31 mouse cellular contexts compared by ENCODE assay signal in the genomic region with DNA sequence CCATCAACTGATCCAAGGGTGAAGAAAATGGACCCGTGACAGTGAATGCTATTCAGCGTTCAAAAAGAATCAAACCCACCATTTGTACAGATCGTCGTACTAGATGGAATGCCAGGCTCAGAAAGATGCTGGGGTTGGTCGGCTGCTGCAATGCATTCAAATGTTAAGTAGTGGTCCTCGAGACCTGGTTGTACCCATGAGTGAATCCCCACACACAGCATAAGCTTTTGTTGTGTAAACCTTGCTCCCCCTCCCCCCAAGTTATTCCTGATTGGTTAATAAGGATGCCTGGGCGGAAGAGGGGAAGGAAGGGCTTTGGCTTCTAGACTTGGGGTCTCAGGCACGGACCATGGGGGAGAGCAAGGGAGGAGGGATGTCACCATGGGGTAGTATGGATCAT. TPM values are rescaled to one million over a fixed set of nuclear protein-coding genes. Genes with fewer than 3 reads are reported as not detected.
DNase-seq lines count a peak whose midpoint lies in the region; ATAC-seq and TF ChIP-seq lines count a peak whose summit lies in the region.
"Had no signal": no experiment of that assay in that cellular context is flagged by ENCODE, and none has a peak within 500 bp of the region (broad histone marks: within the 10 kb centered on the region; RNA-seq: fewer than 3 reads in every experiment).

No protein-coding gene starts in this region.

- no peak overlapping the region for H3K4me3 ChIP-seq in forebrain, embryonic 13.5 days
- no peak overlapping the region for H3K4me3 ChIP-seq in forebrain, embryonic 11.5 days (ENCODE audit: low read depth, low read length)
- H3K4me3 ChIP-seq in E14TG2a.4 (replicated peaks; ENCODE audit: low read length): 0 out of 2 replicates have a peak overlapping the region, but pooled peaks have one; percentile 7
- H3K4me3 ChIP-seq in ES-E14 (ENCODE audit: insufficient read depth in 1 of 2, low read depth in 1 of 2, low read length in 2 of 2, poor library complexity in 1 of 2, severe bottlenecking in 1 of 2): peak overlapping the region in 1 of 2 experiments; percentile 11; a peak in 1 of 4 replicates
- no peak overlapping the region for H3K4me3 ChIP-seq in embryonic facial prominence, embryonic 10.5 days
- H3K4me3 ChIP-seq: embryonic facial prominence, embryonic 12.5 days; embryonic facial prominence, embryonic 15.5 days; gastrocnemius, adult 2 months; heart, embryonic 10.5 days; heart, embryonic 13.5 days had no signal

- DNase-seq in forebrain, embryonic 11.5 days (ENCODE audit: low spot score): no peak
- peak; percentile 22 for DNase-seq in heart, adult 11 months
- no peak for DNase-seq in heart, adult 8-10 months (ENCODE audit: low spot score)
- peak; percentile 22 for DNase-seq in ES-E14 (ENCODE audit: low read depth, low spot score)
- no peak for DNase-seq in neural tube, embryonic 10.5 days (ENCODE audit: extremely low spot score, low spot score)
- no peak for DNase-seq in embryonic facial prominence, embryonic 10.5 days (ENCODE audit: low spot score)
- DNase-seq: adrenal gland, adult 8-10 months; adrenal gland, postnatal 25 days; cerebellum, adult 11-12 months; cerebellum, adult 8-10 months; cerebellum, postnatal 14 days; gastrocnemius, adult 2 months; gastrocnemius, postnatal 14 days; heart, adult 18-20 months; heart, postnatal 14 days; heart, postnatal 4 days; kidney, adult 2 months had no signal

- ATAC-seq in forebrain, embryonic 13.5 days: no peak
- no peak for ATAC-seq in forebrain, embryonic 11.5 days (replicated peaks; ENCODE audit: low FRiP score)
- ATAC-seq: activated CD4-positive, CD25-positive, alpha-beta regulatory T cell, adult 4 months; forebrain, embryonic 14.5 days; hindbrain, postnatal 0 days; inflammation-experienced regulatory T-cells, adult 6 months; intestine, postnatal 0 days; Patski had no signal

- 50% methylated on average over 8 of the region's 8 CpGs for WGBS in forebrain, embryonic 13.5 days
- 53% methylated on average over 8 of the region's 8 CpGs for WGBS in forebrain, embryonic 11.5 days
- 47% methylated on average over 8 of the region's 8 CpGs for WGBS in embryonic facial prominence, embryonic 10.5 days

- no peaks in the 10 kb centered on the region for H3K27me3 ChIP-seq in forebrain, embryonic 13.5 days
- H3K27me3 ChIP-seq in forebrain, embryonic 11.5 days (ENCODE audit: control insufficient read depth, insufficient read depth, low read length): no peaks in the 10 kb centered on the region
- peaks cover 11% of the 10 kb centered on the region; the same call in 1 of the 2 replicates for H3K27me3 ChIP-seq in E14TG2a.4 (ENCODE audit: insufficient read depth, low read length)
- H3K27me3 ChIP-seq in embryonic facial prominence, embryonic 10.5 days (replicated peaks; ENCODE audit: low read depth, poor library complexity, severe bottlenecking): peaks cover 31% of the 10 kb centered on the region

- no peaks in the 10 kb centered on the region for H3K36me3 ChIP-seq in forebrain, embryonic 13.5 days (ENCODE audit: poor library complexity, severe bottlenecking)
- H3K36me3 ChIP-seq in forebrain, embryonic 11.5 days (ENCODE audit: control insufficient read depth, insufficient read depth, low read length): no peaks in the 10 kb centered on the region
- H3K36me3 ChIP-seq in E14TG2a.4 (ENCODE audit: insufficient read depth, low read length): no peaks in the 10 kb centered on the region
- H3K36me3 ChIP-seq in ES-E14 (ENCODE audit: control insufficient read depth, insufficient read depth, low read length, poor library complexity, severe bottlenecking): no peaks in the 10 kb centered on the region
- H3K36me3 ChIP-seq in embryonic facial prominence, embryonic 10.5 days (replicated peaks): no peaks in the 10 kb centered on the region
- H3K36me3 ChIP-seq: embryonic facial prominence, embryonic 12.5 days; embryonic facial prominence, embryonic 15.5 days; G1E; heart, embryonic 10.5 days; heart, embryonic 13.5 days had no signal

- H3K4me2 ChIP-seq in forebrain, embryonic 13.5 days: no peak overlapping the region
- H3K4me2 ChIP-seq in forebrain, embryonic 11.5 days (ENCODE audit: low read depth, low read length, severe bottlenecking): no peak overlapping the region
- H3K4me2 ChIP-seq: embryonic facial prominence, embryonic 12.5 days; embryonic facial prominence, embryonic 15.5 days; heart, embryonic 13.5 days; hindbrain, embryonic 14.5 days had no signal

- H3K4me1 ChIP-seq in forebrain, embryonic 13.5 days: peaks cover 12% of the 10 kb centered on the region
- peaks cover 2% of the 10 kb centered on the region; the same call in 1 of the 2 replicates for H3K4me1 ChIP-seq in forebrain, embryonic 11.5 days (replicated peaks; ENCODE audit: control insufficient read depth, insufficient read depth, low read length)
- H3K4me1 ChIP-seq in E14TG2a.4 (replicated peaks; ENCODE audit: low read depth, low read length) (peaks cover 47% of the 10 kb centered on the region), ES-E14 (ENCODE audit: control insufficient read depth in 2 of 2, insufficient read depth in 2 of 2, low read length in 2 of 2, poor library complexity in 1 of 2) (peaks cover 12 to 19% of the 10 kb centered on the region in 2 experiments; a peak in 3 of 4 replicates)
- peaks cover 12% of the 10 kb centered on the region for H3K4me1 ChIP-seq in embryonic facial prominence, embryonic 10.5 days

- no peak for TF ChIP-seq CTCF in E14TG2a.4 (conservative IDR thresholded peaks at IDR 0.05; ENCODE audit: low read length)

- in situ Hi-C loops in ES-E14 (cut with MboI; ENCODE audit: low sequenced_read_pairs in 2 of 2, unreplicated experiment in 2 of 2): no loop called here

- 0 out of 2 replicates have a peak overlapping the region, but pooled peaks have one; percentile 57 for H3K27ac ChIP-seq in forebrain, embryonic 13.5 days
- no peak overlapping the region for H3K27ac ChIP-seq in forebrain, embryonic 11.5 days (ENCODE audit: low read depth, low read length)
- H3K27ac ChIP-seq in ES-E14 (ENCODE audit: insufficient read depth, low read depth, low read length, poor library complexity, severe bottlenecking): no peak overlapping the region
- H3K27ac ChIP-seq in embryonic facial prominence, embryonic 10.5 days (replicated peaks): no peak overlapping the region
- H3K27ac ChIP-seq: embryonic facial prominence, embryonic 12.5 days; embryonic facial prominence, embryonic 15.5 days; gastrocnemius, adult 2 months; heart, embryonic 10.5 days; heart, embryonic 13.5 days; hindbrain, postnatal 0 days had no signal

- H3K9ac ChIP-seq in forebrain, embryonic 13.5 days: no peak overlapping the region
- no peak overlapping the region for H3K9ac ChIP-seq in forebrain, embryonic 11.5 days (ENCODE audit: low read length)
- H3K9ac ChIP-seq in ES-E14 (ENCODE audit: insufficient read depth, low read depth, low read length, poor library complexity, severe bottlenecking): no peak overlapping the region
- H3K9ac ChIP-seq: embryonic facial prominence, embryonic 12.5 days; embryonic facial prominence, embryonic 15.5 days; heart, embryonic 13.5 days; hindbrain, embryonic 14.5 days had no signal

- no peaks in the 10 kb centered on the region for H3K9me3 ChIP-seq in forebrain, embryonic 13.5 days (replicated peaks)
- H3K9me3 ChIP-seq in forebrain, embryonic 11.5 days (ENCODE audit: control insufficient read depth, low read length): no peaks in the 10 kb centered on the region
- H3K9me3 ChIP-seq in E14TG2a.4 (ENCODE audit: low read length) (no peaks in the 10 kb centered on the region), ES-E14 (ENCODE audit: control insufficient read depth, insufficient read depth, low read depth, low read length) (no peaks in the 10 kb centered on the region)
- no peaks in the 10 kb centered on the region for H3K9me3 ChIP-seq in embryonic facial prominence, embryonic 10.5 days
- H3K9me3 ChIP-seq: embryonic facial prominence, embryonic 12.5 days; embryonic facial prominence, embryonic 15.5 days; heart, embryonic 10.5 days; heart, embryonic 13.5 days had no signal

TF ChIP-seq in ES-E14, 5 proteins besides CTCF, POLR2A, EP300 and RAD21:
- no peak for TF ChIP-seq CHD2 (IDR thresholded peaks at IDR 0.05; ENCODE audit: low read depth, low read length)
- TF ChIP-seq ZC3H11A (IDR thresholded peaks at IDR 0.05; ENCODE audit: borderline replicate concordance, low read depth, low read length): no peak
- no peak for TF ChIP-seq ZNF384 (IDR thresholded peaks at IDR 0.05; ENCODE audit: low read depth, low read length)
- TF ChIP-seq MAFK (IDR thresholded peaks at IDR 0.05; ENCODE audit: insufficient read depth, low read depth, low read length): no peak
- TF ChIP-seq HCFC1 (IDR thresholded peaks at IDR 0.05; ENCODE audit: borderline replicate concordance, insufficient read depth, low read length): no peak
TF ChIP-seq in ES-E14: peak in this region for 0.

RNA-seq across cellular contexts. Expression of a gene that starts 40.3 kb away (rescaled TPM):
- polyA plus RNA-seq in forebrain, embryonic 13.5 days (2015; fragmentation: Nextera tagmentation; extraction: Ambion mirVana): 12.7 and 14.0 TPM in 2 replicates
- 2.4 TPM in 2 replicates for polyA plus RNA-seq in forebrain, embryonic 11.5 days (2014; fragmentation: Nextera tagmentation; extraction: Ambion mirVana)
- 10 to 100 TPM in 2 of 4 experiments, 1 to 10 TPM in 2; 7.6 to 18.7 (median 11.6) TPM for total RNA-seq in heart, adult 8-10 months (2022)
- 0.22 and 0.74 TPM in 2 replicates for total RNA-seq in ES-E14 (2012; rRNA removed)
- polyA plus RNA-seq in embryonic facial prominence, embryonic 10.5 days (2016; fragmentation: Nextera tagmentation; extraction: Ambion mirVana): 1.3 and 1.7 TPM in 2 replicates
- polyA plus RNA-seq: activated CD4-positive, CD25-positive, alpha-beta regulatory T cell, adult 4 months; G1E; inflammation-experienced regulatory T-cells, adult 6 months; Patski had no signal

Comparison
In these comparisons a context has a peak if more than half of its experiments do, and no peak if none do; other contexts are left out.
1. DNase-seq: peak in heart, adult 11 months (single experiment) and ES-E14 (single experiment); none in forebrain, embryonic 11.5 days (single experiment), heart, adult 8-10 months (single experiment), neural tube, embryonic 10.5 days (single experiment) and embryonic facial prominence, embryonic 10.5 days (single experiment).